Mouse (Mus musculus) spleen, adult 12 weeks (tissue): ENCODE measurements around the gene Coa7.

Experiments
- DNase-seq: peaks from one replicate; pipeline ENCODE4 v3.0.0; 2022; ENCODE audit warnings: low spot score

Gene Coa7

GRCm38 (mm10) chr4:108383183-108383714, 55.3 kb downstream of the Coa7 start, which contains the start of gene Shisal2a:
Gene Shisal2a, minus strand, starts transcription at chr4:108383349.
- no peak for DNase-seq

GRCm38 (mm10) chr4:108386087-108386486, 58.1 kb downstream of the Coa7 start:
- DNase-seq, result no peak

GRCm38 (mm10) chr4:108387106-108387505, 59.2 kb downstream of the Coa7 start:
- DNase-seq, result no peak

GRCm38 (mm10) chr4:108387681-108388253, 59.8 kb downstream of the Coa7 start:
- no peak for DNase-seq

- no peak for DNase-seq
Measured at GRCm38 (mm10) chr4:108388741-108389140, 60.8 kb downstream of the Coa7 start.

- DNase-seq, result no peak
Measured at GRCm38 (mm10) chr4:108391124-108391523, 63.2 kb downstream of the Coa7 start.
